In the genomic region with DNA sequence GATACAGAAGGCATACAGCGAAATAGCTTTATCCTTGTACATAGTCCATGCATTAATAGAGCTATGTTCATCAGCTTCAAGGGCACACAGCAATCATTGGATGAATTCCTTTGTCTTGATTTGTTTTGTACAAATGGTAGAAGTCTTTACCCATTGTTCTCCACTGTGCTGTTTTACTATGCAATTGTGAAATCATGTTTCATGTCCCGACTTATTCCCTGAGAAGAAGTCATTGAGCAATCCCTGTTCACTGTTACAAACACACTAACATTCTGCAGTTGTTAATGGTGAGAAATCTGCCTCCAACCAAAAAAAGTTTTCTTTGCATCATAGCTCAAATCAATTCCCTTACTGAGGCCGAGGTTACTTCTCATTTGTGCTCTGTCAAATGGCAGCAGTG, we compare ENCODE assay signal across 17 mouse cellular contexts.
"Had no signal": no experiment of that assay in that cellular context is flagged by ENCODE, and none has a peak within 500 bp of the region (broad histone marks: within the 10 kb centered on the region; RNA-seq: fewer than 3 reads in every experiment).

No protein-coding gene starts in this region.

- H3K9ac ChIP-seq: limb, embryonic 13.5 days; liver, embryonic 14.5 days; neural tube, embryonic 12.5 days; stomach, embryonic 15.5 days had no signal

- H3K4me2 ChIP-seq: limb, embryonic 13.5 days; neural tube, embryonic 12.5 days; stomach, embryonic 15.5 days had no signal

- H3K27ac ChIP-seq: kidney, postnatal 0 days; layer of hippocampus, adult 2 months; limb, embryonic 13.5 days; liver, embryonic 14.5 days; midbrain, embryonic 10.5 days; neural tube, embryonic 12.5 days; stomach, embryonic 15.5 days had no signal

- H3K4me3 ChIP-seq: layer of hippocampus, adult 2 months; limb, embryonic 13.5 days; midbrain, embryonic 10.5 days; neural tube, embryonic 12.5 days; stomach, embryonic 15.5 days had no signal

- H3K9me3 ChIP-seq: limb, embryonic 13.5 days; midbrain, embryonic 10.5 days; neural tube, embryonic 12.5 days; stomach, embryonic 15.5 days had no signal

- H3K27me3 ChIP-seq: limb, embryonic 13.5 days; neural tube, embryonic 12.5 days; stomach, embryonic 15.5 days had no signal

- H3K36me3 ChIP-seq: limb, embryonic 13.5 days; midbrain, embryonic 10.5 days; neural tube, embryonic 12.5 days; stomach, embryonic 15.5 days had no signal

- H3K4me1 ChIP-seq: limb, embryonic 13.5 days; midbrain, embryonic 10.5 days; neural tube, embryonic 12.5 days; stomach, embryonic 15.5 days had no signal

- DNase-seq: kidney, adult 11 months; kidney, adult 9 months; kidney, postnatal 4 days; left cerebral cortex, postnatal 4 days; lung, adult 2 months; lung, postnatal 14 days; midbrain, embryonic 14.5 days; right cerebral cortex, postnatal 4 days; thymus, adult 2 months; thymus, postnatal 25 days had no signal
